Mouse (Mus musculus): ENCODE results near the gene Zfr. TPM values are rescaled to one million over a fixed set of nuclear protein-coding genes. Genes with fewer than 3 reads are reported as not detected.
"Not testable (repeated sequence)": the region's sequence is repeated elsewhere in the genome, so short reads cannot be mapped to it uniquely, and the experiment has no call there.

Zfr gene
- polyA plus RNA-seq, 1 experiment from 2014 or later, result 115 TPM

- H3K9me3 ChIP-seq, result no peaks in the 10 kb centered on the region
- 39% methylated on average over 22 of the region's 22 CpGs for WGBS
- no peak; the same call in 1 of the 2 replicates for ATAC-seq (ENCODE audit: insufficient number of reproducible peaks, insufficient read depth, low FRiP score, low TSS enrichment)
- H3K27me3 ChIP-seq, result no peaks in the 10 kb centered on the region
- no peak overlapping the region for H3K4me2 ChIP-seq (replicated peaks)
- H3K4me1 ChIP-seq, result peaks cover 13% of the 10 kb centered on the region; the same call in 1 of the 2 replicates
- H3K9ac ChIP-seq, result no peak overlapping the region
- H3K36me3 ChIP-seq, result no peaks in the 10 kb centered on the region
- H3K4me3 ChIP-seq, result no peak overlapping the region
- H3K27ac ChIP-seq, result no peak overlapping the region
Observed at GRCm38 (mm10) chr15:12196410-12197191, 79.0 kb downstream of the Zfr start.

- Histone ChIP-seq H3K4me2 (replicated peaks) (no peak overlapping the region), H3K36me3 (no peaks in the 10 kb centered on the region), H3K27me3 (no peaks in the 10 kb centered on the region), H3K4me3 (no peak overlapping the region), H3K27ac (no peak overlapping the region), H3K9ac (no peak overlapping the region), H3K9me3 (no peaks in the 10 kb centered on the region), H3K4me1 (peaks cover 13% of the 10 kb centered on the region; the same call in 1 of the 2 replicates)
- ATAC-seq (ENCODE audit: insufficient number of reproducible peaks, insufficient read depth, low FRiP score, low TSS enrichment), result no peak
- WGBS, result 85% methylated on average over 6 of the region's 6 CpGs
Observed at GRCm38 (mm10) chr15:12197361-12197760, 79.7 kb downstream of the Zfr start.

GRCm38 (mm10) chr15:12200021-12200420 is 82.4 kb downstream of the Zfr start:
- WGBS, result 91% methylated on average over 7 of the region's 7 CpGs

DNA sequence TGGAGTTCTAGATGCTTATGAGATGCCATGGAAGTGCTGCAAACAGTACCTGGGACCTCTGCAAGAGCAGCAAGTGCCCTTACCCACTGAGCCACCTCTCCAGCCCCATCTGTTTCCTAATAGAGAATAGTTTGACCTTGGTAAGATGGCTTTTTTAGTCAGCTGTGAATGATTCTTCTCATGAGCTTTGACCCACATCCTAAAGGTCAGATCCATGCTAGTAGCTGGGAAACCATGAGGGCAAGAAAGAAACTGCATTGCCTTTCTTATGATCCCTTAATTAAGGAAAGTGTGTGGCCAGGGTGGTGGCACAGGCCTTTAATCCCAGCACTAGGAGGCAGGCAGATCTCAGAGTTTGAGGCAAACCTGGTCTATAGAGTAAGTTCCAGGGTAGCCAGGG is 84.2 kb downstream of the Zfr start:
- H3K4me3 ChIP-seq, result no peak overlapping the region

More at GRCm38 (mm10) chr15:12200021-12200420, 82.4 kb downstream of the Zfr start:
- Histone ChIP-seq H3K36me3 (no peaks in the 10 kb centered on the region), H3K4me3 (no peak overlapping the region), H3K9me3 (no peaks in the 10 kb centered on the region), H3K9ac (no peak overlapping the region), H3K27ac (no peak overlapping the region), H3K4me1 (peaks cover 10% of the 10 kb centered on the region; the same call in 1 of the 2 replicates), H3K27me3 (no peaks in the 10 kb centered on the region), H3K4me2 (replicated peaks) (no peak overlapping the region)
- no peak for ATAC-seq (ENCODE audit: insufficient number of reproducible peaks, insufficient read depth, low FRiP score, low TSS enrichment)

GRCm38 (mm10) chr15:12202456-12202855 is 84.8 kb downstream of the Zfr start:
- WGBS, result 83% methylated on average over 3 of the region's 3 CpGs
- no peak overlapping the region for H3K4me2 ChIP-seq (replicated peaks)
- no peak overlapping the region for H3K4me3 ChIP-seq

More for the DNA sequence above, 84.2 kb downstream of the Zfr start:
- no peaks in the 10 kb centered on the region for H3K27me3 ChIP-seq
- no peaks in the 10 kb centered on the region for H3K9me3 ChIP-seq
- no peak overlapping the region for H3K9ac ChIP-seq
- no peak overlapping the region for H3K4me2 ChIP-seq (replicated peaks)
- H3K27ac ChIP-seq, result no peak overlapping the region
- no peaks in the 10 kb centered on the region for H3K36me3 ChIP-seq
- ATAC-seq (ENCODE audit: insufficient number of reproducible peaks, insufficient read depth, low FRiP score, low TSS enrichment), result no peak
- H3K4me1 ChIP-seq, result peaks cover 14% of the 10 kb centered on the region

GRCm38 (mm10) chr15:12203008-12203407 is 85.4 kb downstream of the Zfr start:
- H3K27me3 ChIP-seq; H3K4me3 ChIP-seq; H3K36me3 ChIP-seq; H3K9me3 ChIP-seq; ATAC-seq (ENCODE audit: insufficient number of reproducible peaks, insufficient read depth, low FRiP score, low TSS enrichment); H3K4me2 ChIP-seq (replicated peaks); H3K27ac ChIP-seq; H3K9ac ChIP-seq: not testable (repeated sequence)
- peaks cover 25% of the 10 kb centered on the region for H3K4me1 ChIP-seq
- 90% methylated on average over 5 of the region's 5 CpGs for WGBS

More at GRCm38 (mm10) chr15:12202456-12202855, 84.8 kb downstream of the Zfr start:
- no peak overlapping the region for H3K9ac ChIP-seq
- no peaks in the 10 kb centered on the region for H3K36me3 ChIP-seq
- peaks cover 20% of the 10 kb centered on the region for H3K4me1 ChIP-seq
- H3K27ac ChIP-seq, result no peak overlapping the region
- no peaks in the 10 kb centered on the region for H3K9me3 ChIP-seq
- ATAC-seq (ENCODE audit: insufficient number of reproducible peaks, insufficient read depth, low FRiP score, low TSS enrichment), result no peak
- no peaks in the 10 kb centered on the region for H3K27me3 ChIP-seq

DNA sequence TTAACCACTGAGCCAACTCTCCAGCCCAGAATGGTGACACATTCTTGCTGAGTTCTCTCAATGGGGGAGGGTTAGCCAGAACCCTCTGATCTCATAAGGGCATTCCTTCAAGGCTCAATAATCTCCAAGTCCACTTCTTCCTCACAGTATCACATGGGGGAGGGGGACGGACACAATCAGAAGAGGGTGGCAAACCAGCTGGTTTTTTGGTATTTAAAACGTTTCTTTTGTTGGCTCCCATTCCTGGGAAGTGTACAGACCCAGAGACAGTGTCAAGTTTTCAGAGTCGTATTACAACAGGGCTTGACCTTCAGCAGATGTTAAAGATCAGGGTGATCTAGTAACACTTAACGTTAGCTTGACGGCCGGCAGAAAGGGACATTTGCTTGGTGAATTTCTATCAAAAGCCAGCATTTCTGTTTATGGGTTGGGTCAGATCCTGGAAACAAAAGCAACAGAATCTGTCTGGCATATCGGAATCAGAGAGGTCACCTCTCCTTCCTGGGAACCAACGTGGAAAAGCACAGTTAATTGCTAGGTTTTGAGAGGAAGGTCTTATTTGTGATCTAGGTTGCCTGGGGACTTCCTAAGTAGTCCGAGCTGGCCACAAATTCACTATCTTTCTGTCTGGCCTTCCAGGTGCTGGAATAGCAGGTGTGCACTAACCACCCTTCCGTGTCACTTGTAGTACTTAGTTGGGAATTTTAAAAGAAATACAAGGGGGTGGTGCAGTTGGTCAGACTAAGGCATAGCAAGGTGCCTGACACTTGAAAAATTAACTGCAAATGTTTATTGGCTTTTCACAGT is 86.1 kb downstream of the Zfr start:
- peak overlapping the region; percentile 82 for H3K4me3 ChIP-seq
- no peaks in the 10 kb centered on the region for H3K9me3 ChIP-seq
- H3K4me2 ChIP-seq (replicated peaks), result peak overlapping the region; percentile 60
- peak overlapping the region; percentile 88 for H3K27ac ChIP-seq
- peak overlapping the region; percentile 39; the same call in 1 of the 2 replicates for H3K9ac ChIP-seq
- no peaks in the 10 kb centered on the region for H3K27me3 ChIP-seq
- WGBS, result 14% methylated on average over 10 of the region's 10 CpGs
- H3K36me3 ChIP-seq, result no peaks in the 10 kb centered on the region
- peaks cover 25% of the 10 kb centered on the region for H3K4me1 ChIP-seq
- ATAC-seq (ENCODE audit: insufficient number of reproducible peaks, insufficient read depth, low FRiP score, low TSS enrichment), result no peak

DNA sequence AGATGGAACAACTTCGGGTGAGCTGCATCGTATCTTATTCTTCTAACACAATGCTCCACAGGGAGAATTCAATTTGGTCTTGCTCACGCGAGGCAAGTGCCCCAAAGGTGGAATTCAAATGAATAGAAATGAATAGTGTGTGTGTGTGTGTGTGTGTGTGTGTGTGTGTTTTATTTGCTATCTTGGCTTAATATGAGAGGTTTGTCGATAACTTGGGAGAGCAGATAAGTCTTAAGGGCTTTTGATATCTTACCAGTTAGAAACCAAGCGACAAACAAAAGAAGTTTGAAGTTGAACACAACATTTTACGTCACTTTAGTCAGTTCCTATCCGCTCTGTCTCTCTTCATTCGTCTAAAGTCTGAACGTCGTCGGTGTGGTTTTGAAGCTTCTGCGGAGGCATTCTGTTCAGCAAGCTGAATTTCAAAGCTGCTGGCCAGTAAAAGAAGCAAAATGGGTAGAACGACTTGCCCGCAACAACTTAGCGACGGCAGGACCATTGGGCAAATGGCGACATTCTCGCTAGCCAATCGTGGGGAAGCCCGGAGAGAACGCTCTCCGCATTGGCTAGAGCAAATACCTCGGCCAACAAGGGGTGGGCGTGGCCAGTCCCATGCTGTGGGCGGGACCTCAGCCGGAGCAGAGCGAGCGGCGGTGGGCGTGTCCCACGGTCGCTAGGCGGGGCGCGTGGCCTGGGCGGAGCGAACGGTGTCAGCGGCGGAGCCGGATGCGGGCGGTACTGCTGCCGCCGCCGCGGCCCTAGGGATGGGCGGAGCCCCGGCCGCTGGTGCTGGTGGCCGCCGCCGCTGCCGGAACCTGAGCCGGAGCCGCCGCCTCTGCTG is 86.9 kb downstream of the Zfr start, which contains the start of gene Mtmr12:
Gene Mtmr12, plus strand, starts transcription at position 710 of the 841 bp plus-strand sequence.
- Histone ChIP-seq H3K4me3 (peak within 1 kb of the TSS; percentile 82), H3K36me3 (no peaks in the 10 kb centered on the region), H3K27ac (peak within 1 kb of the TSS; percentile 88), H3K4me1 (peaks cover 25% of the 10 kb centered on the region), H3K9me3 (no peaks in the 10 kb centered on the region), H3K27me3 (no peaks in the 10 kb centered on the region), H3K9ac (peak within 1 kb of the TSS; percentile 94), H3K4me2 (replicated peaks) (peak within 1 kb of the TSS; percentile 63)
- under 1% methylated on average over 55 of the region's 58 CpGs for WGBS
- peak; percentile 96 for ATAC-seq (ENCODE audit: insufficient number of reproducible peaks, insufficient read depth, low FRiP score, low TSS enrichment)

- peak overlapping the region; percentile 82 for H3K27ac ChIP-seq
- no peaks in the 10 kb centered on the region for H3K36me3 ChIP-seq
- peak overlapping the region; percentile 63 for H3K4me2 ChIP-seq (replicated peaks)
- H3K4me1 ChIP-seq, result peaks cover 25% of the 10 kb centered on the region
- H3K27me3 ChIP-seq, result no peaks in the 10 kb centered on the region
- H3K4me3 ChIP-seq, result peak overlapping the region; percentile 82
- H3K9ac ChIP-seq, result peak overlapping the region; percentile 94
- WGBS, result 1% methylated on average over 54 of the region's 73 CpGs
- no peaks in the 10 kb centered on the region for H3K9me3 ChIP-seq
- ATAC-seq (ENCODE audit: insufficient number of reproducible peaks, insufficient read depth, low FRiP score, low TSS enrichment), result peak; percentile 77
Observed at GRCm38 (mm10) chr15:12205160-12205901, 87.7 kb downstream of the Zfr start.

DNA sequence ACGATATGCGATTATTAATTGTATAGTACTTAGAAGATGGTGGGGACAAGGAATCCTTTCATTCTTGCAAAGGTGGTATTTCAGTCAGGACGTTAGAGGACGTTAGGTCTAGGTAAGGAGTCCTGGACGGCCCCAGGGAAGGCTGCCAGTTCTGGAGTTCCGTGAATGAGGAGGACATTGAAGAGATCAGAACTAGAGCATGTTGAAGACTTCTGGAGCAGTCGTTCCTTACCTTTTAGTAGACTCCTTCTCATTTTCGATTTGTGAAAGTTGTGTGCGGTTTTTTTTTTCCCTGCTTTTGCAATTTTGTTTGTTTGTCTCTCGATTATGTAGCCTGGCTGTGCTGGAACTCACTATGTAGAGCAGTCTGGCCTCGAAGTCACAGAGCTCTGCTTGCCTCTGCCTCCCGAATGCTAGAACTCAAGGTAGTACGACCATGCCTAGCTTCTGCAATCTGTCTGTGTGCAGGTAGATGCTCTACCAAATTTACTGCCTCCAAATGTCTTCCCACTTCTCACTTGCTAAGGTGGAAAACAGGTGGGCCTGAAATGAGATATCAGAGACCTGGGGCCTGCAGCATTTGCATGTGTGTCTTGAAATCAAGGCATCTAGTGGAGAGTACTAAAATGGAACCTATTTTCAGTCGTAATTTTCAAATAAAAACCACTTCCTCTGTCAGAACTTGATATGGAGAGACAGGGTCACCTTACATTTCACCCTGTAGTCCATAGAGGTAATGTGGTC is 88.4 kb downstream of the Zfr start:
- Histone ChIP-seq H3K4me2 (replicated peaks) (peak overlapping the region; percentile 63), H3K27me3 (no peaks in the 10 kb centered on the region), H3K4me3 (peak overlapping the region; percentile 82), H3K36me3 (no peaks in the 10 kb centered on the region), H3K4me1 (peaks cover 25% of the 10 kb centered on the region), H3K9me3 (no peaks in the 10 kb centered on the region), H3K9ac (peak overlapping the region; percentile 94), H3K27ac (no peak overlapping the region)
- 38% methylated on average over 14 of the region's 14 CpGs for WGBS
- ATAC-seq (ENCODE audit: insufficient number of reproducible peaks, insufficient read depth, low FRiP score, low TSS enrichment), result no peak
